Mouse (Mus musculus) megakaryocyte, embryonic 14.5 days (primary cell): ENCODE results near the gene Saa2.

ENCODE experiments used
- FLI1 ChIP-seq: IDR thresholded peaks from 2 replicates; pipeline ENCODE4 v1.6.1; 2012; ENCODE audit warnings: low read length, inconsistent platforms, mixed read lengths
- GATA1 ChIP-seq: IDR thresholded peaks from 3 replicates; pipeline ENCODE4 v1.6.1; 2012; ENCODE audit warnings: mixed read lengths, low read length, inconsistent platforms, borderline replicate concordance

GRCm38 (mm10) chr7:46795287-46796205 is 44.0 kb downstream of the Saa2 start, which contains the start of the genes Hps5 and Gtf2h1:
- TF ChIP-seq GATA1 (no peak), FLI1 (peak; percentile 70; the same call in 1 of the 2 replicates)
